ENCODE assay signal across 1 mouse cellular context in genomic region chr16:10774726-10775125, GRCm38 (mm10).
TF ChIP-seq lines count a peak whose summit lies in the region.

No protein-coding gene starts in this region.

TF ChIP-seq in MEL, 35 proteins besides CTCF, POLR2A, EP300 and RAD21 (continued from another document):
- 0 out of 2 replicates have a peak, but pooled peaks have one; percentile 20 for TF ChIP-seq GATA1 (IDR thresholded peaks at IDR 0.05; ENCODE audit: low read depth, low read length)
- TF ChIP-seq ZC3H11A (IDR thresholded peaks at IDR 0.05; ENCODE audit: low read depth, low read length): no peak
- no peak for TF ChIP-seq TCF12 (IDR thresholded peaks at IDR 0.05; ENCODE audit: low read depth, low read length)
- TF ChIP-seq MYC (IDR thresholded peaks at IDR 0.05; ENCODE audit: low read depth, low read length): no peak
TF ChIP-seq in MEL: peak in this region for 1.
